16 mouse cellular contexts compared by ENCODE assay signal in genomic region chr9:56415393-56415792, GRCm38 (mm10). TPM values are rescaled to one million over a fixed set of nuclear protein-coding genes. Genes with fewer than 3 reads are reported as not detected.
DNase-seq lines count a peak whose midpoint lies in the region; ATAC-seq and TF ChIP-seq lines count a peak whose summit lies in the region.
"Had no signal": no experiment of that assay in that cellular context is flagged by ENCODE, and none has a peak within 500 bp of the region (broad histone marks: within the 10 kb centered on the region; RNA-seq: fewer than 3 reads in every experiment).

No protein-coding gene starts in this region.

- peak overlapping the region; percentile 19; the same call in 1 of the 2 replicates for H3K9ac ChIP-seq in heart, embryonic 13.5 days
- H3K9ac ChIP-seq in kidney, postnatal 0 days (ENCODE audit: low read depth, low read length), result no peak overlapping the region

- H3K27me3 ChIP-seq in heart, embryonic 13.5 days (replicated peaks), result no peaks in the 10 kb centered on the region
- no peaks in the 10 kb centered on the region for H3K27me3 ChIP-seq in kidney, postnatal 0 days (ENCODE audit: insufficient read depth, low read length)

- 81% methylated on average over 1 of the region's 1 CpGs for WGBS in heart, embryonic 13.5 days
- 85% methylated on average over 1 of the region's 1 CpGs for WGBS in kidney, postnatal 0 days

- H3K27ac ChIP-seq in heart, embryonic 13.5 days (replicated peaks), result no peak overlapping the region
- H3K27ac ChIP-seq in kidney, postnatal 0 days, result no peak overlapping the region
- H3K27ac ChIP-seq: hindbrain, embryonic 10.5 days; layer of hippocampus, adult 2 months had no signal

- peaks cover 40% of the 10 kb centered on the region for H3K4me1 ChIP-seq in heart, embryonic 13.5 days
- peaks cover 3% of the 10 kb centered on the region; the same call in 1 of the 2 replicates for H3K4me1 ChIP-seq in kidney, postnatal 0 days (replicated peaks; ENCODE audit: insufficient read depth, low read length)

- H3K9me3 ChIP-seq in heart, embryonic 13.5 days, result no peaks in the 10 kb centered on the region
- H3K9me3 ChIP-seq in kidney, postnatal 0 days (replicated peaks; ENCODE audit: low read length), result no peaks in the 10 kb centered on the region
- H3K9me3 ChIP-seq: G1E; hindbrain, embryonic 10.5 days had no signal

- ATAC-seq in heart, embryonic 13.5 days (ENCODE audit: extremely low read depth, insufficient number of reproducible peaks, low FRiP score, low TSS enrichment), result no peak
- no peak for ATAC-seq in kidney, postnatal 0 days (replicated peaks; ENCODE audit: low FRiP score, low read depth)
- ATAC-seq in erythroblast, adult 5-6 weeks (replicated peaks; ENCODE audit: low FRiP score, poor library complexity, severe bottlenecking), result no peak
- ATAC-seq: intestine, embryonic 16.5 days had no signal

- H3K4me3 ChIP-seq in heart, embryonic 13.5 days, result no peak overlapping the region
- no peak overlapping the region for H3K4me3 ChIP-seq in kidney, postnatal 0 days (replicated peaks; ENCODE audit: low read depth, low read length)
- H3K4me3 ChIP-seq: hindbrain, embryonic 10.5 days had no signal

- peak overlapping the region; percentile 77 for H3K4me2 ChIP-seq in heart, embryonic 13.5 days
- H3K4me2 ChIP-seq in kidney, postnatal 0 days (ENCODE audit: low read length), result peak overlapping the region; percentile 72; the same call in 1 of the 2 replicates

- TF ChIP-seq CTCF in kidney, postnatal 0 days (IDR thresholded peaks at IDR 0.05; ENCODE audit: low read depth), result no peak

- DNase-seq in heart, adult 9 months (ENCODE audit: low spot score in 2 of 2), result no peak
- DNase-seq in kidney, postnatal 0 days (ENCODE audit: low spot score), result no peak
- no peak for DNase-seq in kidney, adult 8-10 months
- peak; percentile 94 for DNase-seq in brain, adult 2 months (ENCODE audit: low read depth, low spot score)
- peak; percentile 82 for DNase-seq in cerebellum, adult 9-11 months
- DNase-seq: adrenal gland, postnatal 10 days; liver; retina, postnatal 1 day; spleen, adult 18-20 months; thymus, postnatal 4 days had no signal

- H3K36me3 ChIP-seq in heart, embryonic 13.5 days, result peaks cover 3% of the 10 kb centered on the region; the same call in 1 of the 2 replicates
- H3K36me3 ChIP-seq in kidney, postnatal 0 days (ENCODE audit: insufficient read depth, low read length), result no peaks in the 10 kb centered on the region
- H3K36me3 ChIP-seq: G1E; hindbrain, embryonic 10.5 days had no signal

RNA-seq across cellular contexts. Expression of gene Peak1, which starts 2.5 kb away (rescaled TPM):
- polyA plus RNA-seq in heart, embryonic 13.5 days (2015; fragmentation: Nextera tagmentation; extraction: Ambion mirVana), result 10.5 and 10.7 TPM in 2 replicates
- 11.6 and 12.2 TPM in 2 replicates for polyA plus RNA-seq in kidney, postnatal 0 days (2015; fragmentation: Nextera tagmentation; extraction: Ambion mirVana)
- 1.3 and 3.8 TPM in 2 replicates for total RNA-seq in erythroblast, adult 5-6 weeks (2015; ENCODE audit: low replicate concordance)
- 1.4 and 2.2 TPM in 2 replicates for total RNA-seq in erythroblast, adult 5-6 weeks (2017; ENCODE audit: low replicate concordance)

RNA-seq across cellular contexts. Expression of gene Hmg20a, which starts 3.0 kb away (rescaled TPM):
- polyA plus RNA-seq in heart, embryonic 13.5 days (2015; fragmentation: Nextera tagmentation; extraction: Ambion mirVana), result 51.0 and 52.6 TPM in 2 replicates
- polyA plus RNA-seq in kidney, postnatal 0 days (2015; fragmentation: Nextera tagmentation; extraction: Ambion mirVana), result 36.2 and 39.1 TPM in 2 replicates
- total RNA-seq in erythroblast, adult 5-6 weeks (2015; ENCODE audit: low replicate concordance), result 6.7 and 9.0 TPM in 2 replicates
- 7.0 and 9.4 TPM in 2 replicates for total RNA-seq in erythroblast, adult 5-6 weeks (2017; ENCODE audit: low replicate concordance)

Comparison
In these comparisons a context has a peak if more than half of its experiments do, and no peak if none do; other contexts are left out.
1. DNase-seq: peak in brain, adult 2 months (single experiment) and cerebellum, adult 9-11 months (single experiment); none in heart, adult 9 months (0 of 2), kidney, postnatal 0 days (single experiment) and kidney, adult 8-10 months (0 of 2).